Mouse (Mus musculus) kidney, postnatal 0 days (tissue): ENCODE results near the gene Rae1. TPM values are rescaled to one million over a fixed set of nuclear protein-coding genes. Genes with fewer than 3 reads are reported as not detected.
A peak's percentile ranks its signal among the peaks of the same experiment; 100 is the strongest.

ENCODE experiments used
- ATAC-seq: fragments of 200-750 bp; cut with Nextera tagmentation; replicated peaks from 2 replicates; pipeline ENCODE4 v1.8.0; 2017; ENCODE audit warnings: low read depth, moderate number of reproducible peaks, moderate TSS enrichment, moderate library complexity; ENCODE audit not compliant: low FRiP score
- DNase-seq: peaks from one replicate; pipeline ENCODE4 v3.0.0-alpha.2; 2016; ENCODE audit warnings: low spot score
- H3K27ac ChIP-seq: fragments of 300-500 bp; sonication (generic); 2 replicates; pipeline ENCODE4 v1.5.1; 2014; ENCODE audit warnings: mild to moderate bottlenecking
- H3K27me3 ChIP-seq: fragments of 300-500 bp; sonication (generic); 2 replicates; pipeline ENCODE4 v1.6.1; 2014; ENCODE audit warnings: low read length, mixed read lengths; ENCODE audit not compliant: insufficient read depth
- H3K36me3 ChIP-seq: fragments of 300-500 bp; sonication (generic); 2 replicates; pipeline ENCODE4 v1.6.1; 2014; ENCODE audit warnings: low read length, mixed read lengths; ENCODE audit not compliant: insufficient read depth
- H3K4me1 ChIP-seq: fragments of 300-500 bp; sonication (generic); replicated peaks from 2 replicates; pipeline ENCODE4 v1.6.1; 2014; ENCODE audit warnings: antibody characterized with exemption, low read length, mixed read lengths; ENCODE audit not compliant: insufficient read depth
- H3K4me2 ChIP-seq: fragments of 300-500 bp; sonication (generic); 2 replicates; pipeline ENCODE4 v1.6.1; 2014; ENCODE audit warnings: mild to moderate bottlenecking, low read length, moderate library complexity, mixed read lengths
- H3K4me3 ChIP-seq: fragments of 300-500 bp; sonication (generic); replicated peaks from 2 replicates; pipeline ENCODE4 v1.5.1; 2014; ENCODE audit warnings: low read depth, low read length
- H3K9ac ChIP-seq: fragments of 300-500 bp; sonication (generic); 2 replicates; pipeline ENCODE4 v1.6.1; 2014; ENCODE audit warnings: low read depth, low read length
- H3K9me3 ChIP-seq: fragments of 300-500 bp; sonication (generic); replicated peaks from 2 replicates; pipeline ENCODE4 v1.6.1; 2016; ENCODE audit warnings: low read length, inconsistent platforms, mixed read lengths
- CTCF ChIP-seq: IDR thresholded peaks from 2 replicates; pipeline ENCODE4 v1.5.1; 2016; ENCODE audit warnings: antibody characterized with exemption, low read depth, mild to moderate bottlenecking, moderate library complexity
- WGBS: fragments of 180-500 bp; shearing (Covaris S2); extraction: QIAGEN DNeasy Blood & Tissue Kit; methylation state at CpG from one replicate; pipeline ENCODE4 v1.1.7; 2014; 5-methylcytosine and 5-hydroxymethylcytosine counted together
- polyA plus RNA-seq: library from polyadenylated mRNA; unstranded; fragments of >200 nt; fragmentation: Nextera tagmentation; extraction: Ambion mirVana; gene quantifications from 2 replicates; pipeline ENCODE4 v1.2.1, GENCODE M21; 2015

Gene Rae1
- polyA plus RNA-seq, 1 experiment from 2014 or later: 117 TPM

DNA sequence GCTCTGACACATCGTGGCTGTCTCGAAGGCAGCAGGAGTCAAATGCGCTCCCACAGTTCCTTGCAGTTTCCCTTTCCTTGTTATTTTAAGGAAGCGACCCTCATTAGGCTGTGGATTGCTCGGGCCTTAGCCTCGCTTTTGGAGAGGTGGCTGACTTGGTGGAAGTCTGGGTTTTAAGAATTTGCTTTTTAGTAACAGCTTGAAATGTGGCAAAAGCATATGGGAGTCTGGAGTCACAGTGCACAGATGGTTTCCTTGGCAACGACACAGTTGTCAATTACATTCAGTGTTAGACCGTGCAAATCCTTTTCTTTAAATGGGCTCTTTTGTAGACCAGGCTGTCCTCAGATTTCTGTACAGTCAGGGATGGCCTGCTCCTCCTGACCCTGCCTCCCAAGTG lies 1.0 kb downstream of the Rae1 start:
- peak overlapping the region; percentile 88 for H3K4me3 ChIP-seq
- H3K4me1 ChIP-seq: 0 out of 2 replicates have a peak, but pooled peaks cover 7% of the 10 kb centered on the region
- peak overlapping the region; percentile 84 for H3K4me2 ChIP-seq
- no peaks in the 10 kb centered on the region for H3K27me3 ChIP-seq
- H3K27ac ChIP-seq: 0 out of 2 replicates have a peak overlapping the region, but pooled peaks have one; percentile 96
- TF ChIP-seq CTCF: no peak
- 11% methylated on average over 8 of the region's 8 CpGs for WGBS
- no peaks in the 10 kb centered on the region for H3K9me3 ChIP-seq
- H3K36me3 ChIP-seq: peaks cover 29% of the 10 kb centered on the region
- H3K9ac ChIP-seq: peak overlapping the region; percentile 94
- no peak for DNase-seq
- no peak for ATAC-seq

DNA sequence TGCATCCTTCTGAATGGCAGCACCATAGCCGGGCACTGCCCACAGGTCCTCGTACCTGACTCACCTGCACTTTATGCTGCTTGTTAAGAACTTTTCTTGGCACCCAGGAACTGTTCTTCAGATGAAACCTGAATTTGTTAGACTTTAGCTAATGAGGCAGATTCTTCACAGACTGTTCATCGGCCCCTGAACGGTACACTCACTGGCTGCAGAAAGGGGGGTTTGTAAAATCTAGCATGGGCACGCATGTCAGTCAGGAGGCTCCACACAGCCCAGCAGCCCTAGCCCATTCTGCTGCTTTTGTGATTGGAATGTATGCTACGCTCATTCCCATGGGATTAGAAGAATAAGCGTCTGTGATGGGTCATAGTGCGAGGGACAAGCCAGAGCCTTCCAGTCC lies 3.8 kb downstream of the Rae1 start:
- H3K4me1 ChIP-seq: 0 out of 2 replicates have a peak, but pooled peaks cover 7% of the 10 kb centered on the region
- H3K4me3 ChIP-seq: no peak overlapping the region
- H3K9ac ChIP-seq: no peak overlapping the region
- DNase-seq: no peak
- H3K36me3 ChIP-seq: peaks cover 53% of the 10 kb centered on the region
- no peaks in the 10 kb centered on the region for H3K9me3 ChIP-seq
- ATAC-seq: no peak
- WGBS: 94% methylated on average over 8 of the region's 8 CpGs
- no peak for TF ChIP-seq CTCF
- no peak overlapping the region for H3K4me2 ChIP-seq
- H3K27ac ChIP-seq: no peak overlapping the region
- H3K27me3 ChIP-seq: no peaks in the 10 kb centered on the region

- Histone ChIP-seq H3K27ac (no peak overlapping the region), H3K9me3 (no peaks in the 10 kb centered on the region), H3K4me2 (no peak overlapping the region), H3K27me3 (no peaks in the 10 kb centered on the region), H3K36me3 (peaks cover 82% of the 10 kb centered on the region), H3K9ac (no peak overlapping the region), H3K4me3 (no peak overlapping the region), H3K4me1 (no peaks in the 10 kb centered on the region)
- peak; percentile 60 for ATAC-seq
- TF ChIP-seq CTCF: no peak
- 67% methylated on average over 3 of the region's 3 CpGs for WGBS
- no peak for DNase-seq
Observed at GRCm38 (mm10) chr2:173010220-173010717, 10.4 kb downstream of the Rae1 start.

GRCm38 (mm10) chr2:173011440-173011839 lies 11.5 kb downstream of the Rae1 start:
- Histone ChIP-seq H3K4me3 (no peak overlapping the region), H3K4me2 (no peak overlapping the region), H3K27me3 (no peaks in the 10 kb centered on the region), H3K4me1 (no peaks in the 10 kb centered on the region), H3K9ac (no peak overlapping the region), H3K36me3 (peaks cover 80% of the 10 kb centered on the region), H3K27ac (no peak overlapping the region), H3K9me3 (no peaks in the 10 kb centered on the region)
- WGBS: 94% methylated on average over 8 of the region's 8 CpGs
- no peak for DNase-seq
- no peak for ATAC-seq
- no peak for TF ChIP-seq CTCF

GRCm38 (mm10) chr2:173014741-173015287 lies 14.9 kb downstream of the Rae1 start:
- no peaks in the 10 kb centered on the region for H3K9me3 ChIP-seq
- peaks cover 4% of the 10 kb centered on the region; the same call in 1 of the 2 replicates for H3K4me1 ChIP-seq
- DNase-seq (no peak), ATAC-seq (no peak)
- TF ChIP-seq CTCF: no peak
- H3K4me3 ChIP-seq: no peak overlapping the region
- H3K27me3 ChIP-seq: no peaks in the 10 kb centered on the region
- no peak overlapping the region for H3K4me2 ChIP-seq
- no peak overlapping the region for H3K9ac ChIP-seq
- WGBS: 78% methylated on average over 7 of the region's 7 CpGs
- no peak overlapping the region for H3K27ac ChIP-seq
- H3K36me3 ChIP-seq: peaks cover 47% of the 10 kb centered on the region

GRCm38 (mm10) chr2:173017940-173018339 lies 18.0 kb downstream of the Rae1 start:
- H3K27me3 ChIP-seq: no peaks in the 10 kb centered on the region
- no peak overlapping the region for H3K27ac ChIP-seq
- no peak overlapping the region for H3K9ac ChIP-seq
- 40% methylated on average over 6 of the region's 6 CpGs for WGBS
- H3K4me3 ChIP-seq: no peak overlapping the region
- H3K4me2 ChIP-seq: no peak overlapping the region
- no peaks in the 10 kb centered on the region for H3K9me3 ChIP-seq
- peaks cover 15% of the 10 kb centered on the region for H3K4me1 ChIP-seq
- peaks cover 20% of the 10 kb centered on the region for H3K36me3 ChIP-seq
- DNase-seq: no peak
- TF ChIP-seq CTCF: no peak
- no peak for ATAC-seq

DNA sequence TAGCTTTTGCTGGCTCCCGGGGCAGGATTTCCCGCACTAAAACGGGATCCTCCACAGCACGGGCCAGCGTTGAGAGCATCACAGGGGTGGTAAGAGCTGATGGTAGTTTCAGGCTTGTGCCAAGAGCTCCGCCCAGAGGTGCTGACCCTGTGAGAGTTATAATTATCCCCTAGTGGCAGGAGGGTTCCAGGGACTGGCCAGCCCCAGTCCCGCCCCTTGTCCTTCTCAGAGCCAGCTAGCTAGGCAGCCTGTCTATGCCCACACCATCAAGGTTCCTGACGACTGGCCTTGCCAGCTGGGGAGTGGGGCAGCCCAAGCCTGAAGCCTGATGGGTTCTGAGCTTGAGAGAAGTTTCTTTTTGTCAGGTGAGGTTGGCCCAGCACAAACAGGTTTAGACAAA lies 18.7 kb downstream of the Rae1 start:
- Histone ChIP-seq H3K4me2 (no peak overlapping the region), H3K4me1 (peaks cover 18% of the 10 kb centered on the region), H3K27ac (no peak overlapping the region), H3K9ac (no peak overlapping the region), H3K4me3 (no peak overlapping the region), H3K9me3 (no peaks in the 10 kb centered on the region), H3K27me3 (no peaks in the 10 kb centered on the region), H3K36me3 (peaks cover 14% of the 10 kb centered on the region)
- ATAC-seq: no peak
- TF ChIP-seq CTCF: peak; percentile 31; the same call in 1 of the 2 replicates
- WGBS: 10% methylated on average over 8 of the region's 8 CpGs
- peak; percentile 40 for DNase-seq
